Mouse (Mus musculus) gastrocnemius, postnatal 14 days (tissue): ENCODE data around the gene Ttll9. TPM values are rescaled to one million over a fixed set of nuclear protein-coding genes. Genes with fewer than 3 reads are reported as not detected.

Experiments used
- DNase-seq: peaks from one replicate; pipeline ENCODE4 v3.0.0; 2021; ENCODE audit warnings: mixed read lengths
- intact Hi-C: fragments of 180-260 bp; cut with DNase I; formaldehyde crosslinking; loops from one replicate; pipeline ENCODE4 v1.15.1; 2025; ENCODE audit warnings: low total_unique reads
- total RNA-seq, 2 experiments: library from RNA; stranded (reverse); gene quantifications; 2 replicates each; pipeline ENCODE4 v1.2.3; 2021

Ttll9 gene
- total RNA-seq, 2 experiments from 2014 or later = not detected

- DNase-seq = no peak
- intact Hi-C loops = no loop called here
Observed at GRCm38 (mm10) chr2:153036690-153037089, 74.4 kb downstream of the Ttll9 start.

GRCm38 (mm10) chr2:153043886-153044285 lies 81.6 kb downstream of the Ttll9 start:
- intact Hi-C loops = no loop called here
- no peak for DNase-seq

- no peak for DNase-seq
- intact Hi-C loops = no loop called here
Observed at GRCm38 (mm10) chr2:153045884-153046299, 83.6 kb downstream of the Ttll9 start.

GRCm38 (mm10) chr2:153047828-153048465 lies 85.7 kb downstream of the Ttll9 start:
- DNase-seq = no peak
- intact Hi-C loops = no loop called here

GRCm38 (mm10) chr2:153049288-153049996 lies 87.2 kb downstream of the Ttll9 start:
- intact Hi-C loops = no loop called here
- no peak for DNase-seq

GRCm38 (mm10) chr2:153049997-153050358 lies 87.7 kb downstream of the Ttll9 start:
- DNase-seq = no peak
- intact Hi-C loops = loop anchor here (5.0 kb wide), 1 partner anchor 97 kb away; no protein-coding TSS in a partner anchor

GRCm38 (mm10) chr2:153051095-153051494 lies 88.8 kb downstream of the Ttll9 start:
- intact Hi-C loops = loop anchor here (5.0 kb wide), 1 partner anchor 96 kb away; no protein-coding TSS in a partner anchor
- no peak for DNase-seq

- DNase-seq = no peak
- intact Hi-C loops = loop anchor here (5.0 kb wide), 1 partner anchor 96 kb away; no protein-coding TSS in a partner anchor
Observed at GRCm38 (mm10) chr2:153051537-153051936, 89.3 kb downstream of the Ttll9 start.

GRCm38 (mm10) chr2:153052700-153053351 lies 90.5 kb downstream of the Ttll9 start:
- intact Hi-C loops = loop anchor here (5.0 kb wide), 1 partner anchor 94 kb away; no protein-coding TSS in a partner anchor
- DNase-seq = no peak

GRCm38 (mm10) chr2:153053896-153054295 lies 91.6 kb downstream of the Ttll9 start:
- DNase-seq = no peak
- intact Hi-C loops = loop anchor here (5.0 kb wide), 1 partner anchor 93 kb away; no protein-coding TSS in a partner anchor

GRCm38 (mm10) chr2:153055270-153055920 lies 93.1 kb downstream of the Ttll9 start:
- intact Hi-C loops = no loop called here
- no peak for DNase-seq

Other genes with a start within 250 kb of the Ttll9 start
- 10 to 100 TPM; 12.5 to 17.3 TPM for gene Id1, start 226.2 kb upstream of the Ttll9 start, total RNA-seq
- gene Cox4i2, start 208.3 kb upstream of the Ttll9 start, total RNA-seq = 1 to 10 TPM; 5.9 to 6.0 TPM
- 10 to 100 TPM; 14.4 to 28.6 TPM for gene Bcl2l1, start 130.8 kb upstream of the Ttll9 start, total RNA-seq
- 1 to 10 TPM; 4.1 to 4.7 TPM for gene Tpx2, start 114.5 kb upstream of the Ttll9 start, total RNA-seq
- 100 to 1,000 TPM; 150 to 230 TPM for gene Mylk2, start 51.1 kb upstream of the Ttll9 start, total RNA-seq
- 1 to 10 TPM; 4.2 to 5.6 TPM for gene Foxs1, start 29.3 kb upstream of the Ttll9 start, total RNA-seq
- gene Dusp15, start 10.8 kb upstream of the Ttll9 start, total RNA-seq = 1 to 10 TPM in 1 of 2 experiments, under 1 TPM in 1; 0.62 to 3.3 TPM
- gene Pdrg1, start 52.9 kb downstream of the Ttll9 start, total RNA-seq = 10 to 100 TPM; 56.8 to 65.5 TPM
- gene Xkr7, start 69.4 kb downstream of the Ttll9 start, total RNA-seq = under 1 TPM in 1 of 2 experiments, not detected in 1; 0.37 TPM
- gene Ccm2l, start 103.5 kb downstream of the Ttll9 start, total RNA-seq = 1 to 10 TPM; 5.9 to 9.1 TPM
- under 1 TPM; 0.60 to 0.76 TPM for gene Hck, start 146.0 kb downstream of the Ttll9 start, total RNA-seq
- 10 to 100 TPM; 38.2 to 41.7 TPM for gene Tm9sf4, start 198.8 kb downstream of the Ttll9 start, total RNA-seq